Mouse (Mus musculus) bone marrow, adult 2 months (tissue): ENCODE results near the gene Rnf6. TPM values are rescaled to one million over a fixed set of nuclear protein-coding genes. Genes with fewer than 3 reads are reported as not detected.

Source experiments
- H3K27ac ChIP-seq: fragments of 200-500 bp; 2 replicates; pipeline ENCODE4 v1.5.1; 2012; ENCODE audit warnings: low read depth, mild to moderate bottlenecking, control low read depth, inconsistent platforms, low read length; ENCODE audit not compliant: control insufficient read depth, poor library complexity, insufficient read depth
- H3K4me1 ChIP-seq: fragments of 200-500 bp; 2 replicates; pipeline ENCODE4 v1.6.1; 2011; ENCODE audit warnings: low read length; ENCODE audit not compliant: control insufficient read depth, insufficient read depth
- H3K4me3 ChIP-seq: fragments of 200-500 bp; replicated peaks from 2 replicates; pipeline ENCODE3; 2011; ENCODE audit warnings: mild to moderate bottlenecking, low read depth, low read length, control low read depth; ENCODE audit not compliant: control insufficient read depth
- CTCF ChIP-seq: fragments of 200-500 bp; IDR thresholded peaks from 2 replicates; pipeline ENCODE4 v1.5.1; 2011; ENCODE audit warnings: low read length, control low read depth; ENCODE audit not compliant: control insufficient read depth, insufficient read depth
- POLR2A ChIP-seq: fragments of 200-500 bp; IDR thresholded peaks from 2 replicates; pipeline ENCODE4 v1.6.1; 2011; ENCODE audit warnings: low read depth, mild to moderate bottlenecking, control low read depth, low read length, borderline replicate concordance; ENCODE audit not compliant: control insufficient read depth
- WGBS: fragments of 180-500 bp; shearing (Covaris S2); methylation state at CpG from one replicate; pipeline ENCODE4 v1.1.7; 2018; 5-methylcytosine and 5-hydroxymethylcytosine counted together
- polyA plus RNA-seq: library from polyadenylated mRNA; stranded (reverse); fragments of >200 nt; gene quantifications from 2 replicates; pipeline ENCODE4 v1.2.4, GENCODE M21; 2011; ENCODE audit warnings: low replicate concordance; ENCODE audit not compliant: missing spikeins, insufficient read depth, insufficient read length

The Rnf6 gene
- polyA plus RNA-seq: 5.8 and 13.2 TPM in 2 replicates

DNA sequence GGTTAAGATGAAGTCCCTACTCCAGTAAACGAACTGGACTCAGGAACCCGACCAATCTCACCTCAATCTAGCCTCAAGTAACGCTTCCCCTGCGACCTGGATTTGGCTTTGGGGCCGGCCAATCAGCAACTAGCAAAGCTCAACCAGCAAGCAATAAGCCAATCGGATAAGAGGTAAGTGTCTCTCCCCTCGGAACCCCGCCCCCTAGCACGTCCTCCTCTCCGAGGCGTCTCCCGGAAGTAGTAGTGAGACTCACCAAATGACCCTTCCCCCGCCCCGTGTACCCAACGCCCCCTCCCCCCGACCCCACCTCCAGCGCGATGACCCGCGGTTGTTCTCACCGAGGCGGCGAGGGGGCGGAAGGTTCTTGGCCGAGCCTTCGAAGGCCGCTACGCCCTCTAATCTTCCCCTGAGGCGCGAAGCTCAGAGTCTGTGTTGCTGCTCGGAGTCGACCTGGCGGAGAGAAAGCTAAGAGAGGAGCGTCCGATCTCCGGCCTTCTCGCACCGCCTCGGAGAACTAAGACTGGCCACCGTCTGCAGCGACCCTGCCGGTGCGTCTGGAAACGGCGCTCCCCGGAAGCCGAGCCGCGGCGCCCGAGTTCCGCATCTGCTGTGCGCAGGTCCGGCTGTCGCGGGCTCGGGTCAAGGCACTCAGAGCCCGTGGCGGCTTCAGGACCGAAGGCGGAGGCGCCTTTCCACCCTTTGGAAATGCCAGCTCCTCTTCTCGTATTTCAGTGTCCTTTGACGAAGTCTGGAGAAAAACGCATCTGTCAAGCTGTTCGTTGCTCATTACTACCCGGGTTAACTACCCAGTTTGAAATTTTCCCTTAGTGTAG lies at the start of gene Rnf6:
Gene Rnf6, minus strand, starts transcription at position 677 of the 836 bp plus-strand sequence.
- peak within 1 kb of the TSS; percentile 99 for H3K4me3 ChIP-seq
- peak within 1 kb of the TSS; percentile 100 for H3K27ac ChIP-seq
- under 1% methylated on average over 67 of the region's 67 CpGs for WGBS
- H3K4me1 ChIP-seq: no peaks in the 10 kb centered on the region
- TF ChIP-seq CTCF (no peak), POLR2A (peak; percentile 79; the same call in 1 of the 2 replicates)

DNA sequence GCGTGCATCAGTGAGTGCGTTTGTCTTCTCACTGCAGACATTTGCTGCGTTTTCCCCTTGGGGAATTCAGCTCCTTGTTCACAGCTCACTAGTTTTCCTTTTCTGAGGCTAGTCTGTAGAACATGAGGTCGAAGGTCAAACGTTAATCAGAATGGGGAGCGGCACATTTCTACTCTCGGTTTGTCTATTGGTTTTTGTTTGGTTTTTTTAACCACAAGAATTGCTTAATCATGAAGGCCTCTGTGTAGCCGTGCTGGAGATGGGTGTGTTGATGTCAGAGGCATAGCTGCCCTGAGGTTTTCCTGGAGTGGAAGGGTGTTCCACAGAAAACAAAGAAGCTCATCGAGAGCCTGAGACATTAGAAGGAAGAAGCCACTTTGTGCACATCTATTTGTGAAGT lies 49.2 kb upstream of the Rnf6 start:
- H3K4me3 ChIP-seq: no peak overlapping the region
- H3K4me1 ChIP-seq: no peaks in the 10 kb centered on the region
- TF ChIP-seq POLR2A (no peak), CTCF (no peak)
- WGBS: 61% methylated on average over 9 of the region's 9 CpGs
- H3K27ac ChIP-seq: no peak overlapping the region

DNA sequence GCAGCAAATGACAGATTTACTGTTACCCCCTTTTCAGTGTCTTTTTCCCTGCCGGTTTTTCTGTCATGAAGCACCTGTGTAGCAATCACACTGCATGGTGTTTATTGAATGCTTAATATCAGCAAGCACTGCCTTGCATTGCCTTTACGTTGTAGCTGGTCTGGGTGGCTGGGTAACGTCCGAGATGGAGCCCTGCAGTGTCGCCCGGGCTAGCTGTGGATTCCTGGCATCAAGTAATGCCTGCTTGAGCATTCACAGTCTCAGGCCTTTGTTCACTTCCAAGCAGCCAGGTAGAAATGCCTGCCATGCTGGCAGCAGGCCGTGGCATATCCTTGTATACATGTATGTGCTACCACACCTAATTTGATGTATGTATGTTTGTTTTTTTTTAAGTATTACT lies 46.4 kb upstream of the Rnf6 start:
- TF ChIP-seq POLR2A: no peak
- 89% methylated on average over 7 of the region's 7 CpGs for WGBS
- H3K4me1 ChIP-seq: no peaks in the 10 kb centered on the region
- no peak overlapping the region for H3K27ac ChIP-seq
- no peak overlapping the region for H3K4me3 ChIP-seq

DNA sequence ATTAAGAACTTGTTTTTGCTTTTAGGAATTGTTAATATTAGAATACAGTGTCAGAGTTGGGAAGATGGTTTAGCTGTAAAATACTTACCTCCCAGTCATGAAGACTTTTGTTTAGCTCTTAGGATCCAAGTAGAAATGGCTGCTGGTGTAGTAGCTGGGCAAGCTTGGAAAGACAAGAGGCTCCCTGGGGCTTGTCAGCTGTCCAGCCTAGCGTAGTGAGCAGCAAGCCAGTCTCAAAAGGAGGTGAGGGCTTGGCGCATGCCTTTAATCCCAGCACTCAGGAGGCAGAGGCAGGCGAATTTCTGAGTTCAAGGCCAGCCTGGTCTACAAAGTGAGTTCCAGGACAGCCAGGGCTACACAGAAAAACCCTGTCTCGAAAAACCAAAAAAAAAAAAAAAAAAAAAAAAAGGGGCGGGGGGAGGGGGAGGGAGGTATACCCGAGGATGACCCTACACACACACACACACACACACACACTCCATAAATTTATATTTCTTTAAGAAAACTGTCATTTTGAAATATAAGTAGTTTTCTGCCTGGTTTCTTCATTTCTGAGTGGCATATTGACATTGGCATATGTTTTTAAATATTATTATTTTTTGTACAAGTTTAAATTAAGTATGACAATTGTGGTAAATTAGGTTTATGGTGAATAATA lies 44.7 kb upstream of the Rnf6 start:
- Histone ChIP-seq H3K27ac (no peak overlapping the region), H3K4me1 (no peaks in the 10 kb centered on the region), H3K4me3 (no peak overlapping the region)
- no peak for TF ChIP-seq CTCF
- 75% methylated on average over 4 of the region's 6 CpGs for WGBS

DNA sequence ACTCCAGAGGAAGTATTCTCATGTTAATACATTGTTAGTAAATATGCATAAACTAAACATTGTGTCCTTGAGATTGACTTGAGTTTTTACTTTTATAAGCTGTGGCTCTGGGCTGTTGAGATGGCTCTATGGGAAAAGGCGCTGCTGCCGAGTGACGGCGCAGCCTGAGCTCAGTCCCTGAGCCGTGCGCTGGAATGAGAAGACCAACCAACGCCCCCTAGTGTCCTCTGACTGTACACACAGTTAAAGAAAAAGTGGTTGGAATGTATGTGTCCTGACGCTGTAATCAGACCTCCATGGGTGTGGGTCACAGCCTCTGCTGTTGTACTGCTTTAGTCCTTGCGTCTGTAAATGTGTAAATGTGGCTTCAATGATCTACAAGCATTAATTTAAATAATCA lies 38.6 kb upstream of the Rnf6 start:
- Histone ChIP-seq H3K4me1 (no peaks in the 10 kb centered on the region), H3K27ac (no peak overlapping the region), H3K4me3 (no peak overlapping the region)
- TF ChIP-seq POLR2A: no peak
- TF ChIP-seq CTCF: peak; percentile 31; the same call in 1 of the 2 replicates
- WGBS: 84% methylated on average over 9 of the region's 9 CpGs

DNA sequence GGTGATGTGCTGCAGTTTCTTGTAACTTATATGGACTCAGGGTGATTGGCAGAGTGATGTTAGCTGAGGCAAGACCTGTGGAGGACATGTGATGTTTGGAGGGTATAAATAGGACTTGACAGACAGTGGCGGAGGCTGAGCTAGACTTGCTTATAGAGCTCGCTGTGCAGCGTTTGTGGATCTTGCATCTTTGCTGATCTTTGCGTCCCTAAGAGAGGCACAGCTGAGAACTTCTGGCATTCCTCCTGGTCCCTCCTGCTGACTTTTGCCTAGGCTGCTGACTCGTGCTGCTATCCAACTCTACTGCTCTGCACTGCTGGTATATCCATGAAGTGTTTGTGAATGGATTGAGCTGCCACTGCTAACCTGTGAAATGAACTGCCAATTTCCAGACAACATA lies 32.3 kb upstream of the Rnf6 start:
- Histone ChIP-seq H3K27ac (no peak overlapping the region), H3K4me3 (no peak overlapping the region), H3K4me1 (peaks cover 3% of the 10 kb centered on the region)
- TF ChIP-seq CTCF: no peak
- TF ChIP-seq POLR2A: no peak
- WGBS: 89% methylated on average over 5 of the region's 5 CpGs

DNA sequence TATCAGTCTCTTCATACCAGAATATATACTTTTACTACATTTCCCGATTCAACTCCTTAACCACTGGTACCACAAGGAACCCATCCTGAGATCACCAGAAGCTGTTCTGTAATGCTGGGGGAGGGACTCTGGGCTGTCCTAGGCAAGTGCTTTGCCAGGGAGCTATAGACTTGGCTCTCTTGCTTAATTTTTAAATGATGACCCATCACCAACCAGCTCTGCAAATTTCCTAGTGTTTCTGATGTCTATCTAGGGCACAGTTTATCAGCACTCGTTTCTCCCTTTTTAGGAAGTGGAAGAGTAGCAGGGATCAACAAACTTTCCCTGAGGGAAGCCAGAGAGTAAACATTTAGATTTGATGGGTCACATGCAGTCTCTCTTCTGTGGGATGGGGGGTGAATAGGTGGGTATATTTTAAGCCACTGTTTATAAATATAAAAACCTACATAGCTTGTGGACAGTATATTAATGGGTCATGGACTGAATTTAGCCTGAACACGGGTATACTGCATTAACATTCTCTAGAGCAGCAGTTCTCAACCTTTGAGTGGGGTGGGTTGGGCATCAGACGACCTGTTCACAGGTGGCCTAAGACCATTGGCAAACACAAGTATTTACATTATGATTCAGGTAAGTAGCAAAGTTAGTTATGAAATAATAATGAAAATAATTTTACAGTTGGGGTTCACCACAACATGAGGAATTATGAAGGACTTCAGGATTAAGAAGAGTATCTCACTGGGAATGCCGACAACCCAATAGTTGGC lies 30.5 kb upstream of the Rnf6 start:
- peaks cover 4% of the 10 kb centered on the region for H3K4me1 ChIP-seq
- 71% methylated on average over 5 of the region's 5 CpGs for WGBS
- H3K4me3 ChIP-seq: no peak overlapping the region
- H3K27ac ChIP-seq: no peak overlapping the region
- no peak for TF ChIP-seq POLR2A
- TF ChIP-seq CTCF: no peak

DNA sequence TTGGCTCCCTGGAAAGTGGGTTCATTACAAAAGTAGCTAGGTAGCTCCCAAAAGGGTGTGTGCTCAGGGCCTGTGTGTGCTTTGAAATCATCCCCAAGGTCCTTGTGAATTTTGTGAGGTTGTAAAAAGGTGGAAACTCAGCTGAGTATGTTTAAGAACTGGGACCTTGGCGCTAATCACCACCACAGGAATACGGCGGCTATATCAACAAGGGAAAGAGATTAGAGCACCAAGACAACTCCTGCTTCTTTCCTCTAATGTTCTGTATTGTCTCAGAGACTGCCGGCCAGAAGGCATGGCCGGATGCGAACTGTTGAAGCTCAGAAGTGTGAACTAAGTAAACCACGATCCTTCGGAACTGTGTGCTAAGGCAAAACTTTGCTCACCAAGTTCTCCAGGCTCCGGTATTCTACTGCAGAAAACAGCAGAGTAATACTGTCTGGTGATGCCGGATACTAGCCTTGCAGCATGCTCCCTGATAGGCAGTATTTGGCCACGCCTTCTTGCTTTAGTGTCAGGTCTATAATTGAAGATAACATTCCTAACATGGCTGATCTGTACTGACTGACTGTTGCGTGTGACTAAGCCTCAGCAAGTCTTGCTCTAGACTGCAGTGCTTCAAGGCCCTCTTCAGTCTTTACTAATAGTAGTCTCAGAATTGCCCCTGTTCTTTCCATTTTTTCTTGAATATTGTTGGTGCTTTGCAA lies 29.2 kb upstream of the Rnf6 start:
- peak overlapping the region; percentile 72 for H3K27ac ChIP-seq
- H3K4me3 ChIP-seq: no peak overlapping the region
- TF ChIP-seq POLR2A: no peak
- no peak for TF ChIP-seq CTCF
- WGBS: 75% methylated on average over 12 of the region's 12 CpGs
- peaks cover 6% of the 10 kb centered on the region for H3K4me1 ChIP-seq
